Mouse (Mus musculus) ovary, adult 2 months (tissue): Measurements from ENCODE around the gene Anp32a. TPM values are rescaled to one million over a fixed set of nuclear protein-coding genes. Genes with fewer than 3 reads are reported as not detected.

ENCODE experiments used
- polyA plus RNA-seq: library from polyadenylated mRNA; depleted of rRNA; stranded (reverse); fragments of >200 nt; gene quantifications from 2 replicates; pipeline ENCODE4 v1.2.3, GENCODE M21; 2012; rRNA removed

Gene Anp32a
- polyA plus RNA-seq = 12.8 and 16.6 TPM in 2 replicates

DNA sequence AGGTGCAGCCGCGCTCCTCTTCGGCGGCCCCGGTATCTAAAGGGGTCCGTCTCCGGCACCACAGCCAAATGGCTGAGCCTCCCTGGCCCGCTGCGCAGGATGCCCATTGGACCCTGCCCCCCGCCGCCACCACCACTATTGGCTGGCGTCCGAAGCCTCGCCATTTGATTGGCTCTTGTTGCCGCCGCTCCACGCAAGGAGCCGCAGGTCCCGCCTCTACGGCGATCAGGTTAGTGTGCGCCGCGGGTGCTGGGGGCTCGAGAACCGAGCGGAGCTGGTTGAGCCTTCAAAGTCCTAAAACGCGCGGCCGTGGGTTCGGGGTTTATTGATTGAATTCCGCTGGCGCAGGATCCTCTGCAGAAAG, at the start of gene Anp32a:
Gene Anp32a (plus strand): TSS at position 171 of the 364 bp plus-strand sequence.

Other genes with a start within 250 kb of the Anp32a start
- 2.8 and 4.2 TPM in 2 replicates for gene Glce, start 218.6 kb upstream of the Anp32a start, polyA plus RNA-seq
- gene Spesp1, start 59.1 kb upstream of the Anp32a start, polyA plus RNA-seq = not detected in 2 replicates
- 18.7 and 23.8 TPM in 2 replicates for gene Coro2b, start 195.8 kb downstream of the Anp32a start, polyA plus RNA-seq